Mouse (Mus musculus): ENCODE results near the gene Kcnq1.

DNA sequence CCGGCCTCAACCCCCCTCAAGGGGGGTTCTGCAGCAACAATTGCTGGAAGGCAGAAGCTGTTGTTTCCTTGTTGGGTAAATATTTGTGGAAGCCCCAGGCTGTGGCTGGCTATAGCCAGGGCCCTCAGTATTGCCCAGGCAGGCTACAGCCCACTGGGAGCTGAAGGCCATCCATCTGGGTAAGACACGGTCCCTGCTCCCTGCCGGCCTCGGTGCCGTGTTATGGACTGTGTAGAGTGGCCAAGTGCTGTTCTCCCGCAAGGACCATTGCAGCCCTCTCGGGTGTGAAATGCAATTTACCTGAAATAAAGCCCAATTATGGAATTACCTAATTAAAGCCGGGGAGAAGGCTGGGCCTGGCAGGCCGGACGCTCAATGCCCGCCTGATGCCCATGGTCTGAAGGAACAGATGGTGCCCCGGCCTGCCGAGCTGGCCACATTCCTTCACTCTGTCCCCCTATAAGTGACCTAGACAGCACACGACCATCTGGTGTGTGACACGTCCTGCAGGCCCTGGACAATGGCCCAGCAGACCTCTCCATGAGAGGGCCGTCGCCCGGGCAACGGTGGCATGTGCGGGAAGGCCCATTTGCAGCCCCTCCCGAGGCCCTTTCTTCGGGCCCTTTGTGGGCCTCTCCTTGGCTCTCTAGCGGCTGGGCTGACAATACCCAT lies 322.1 kb downstream of the Kcnq1 start:
- no peak for TF ChIP-seq CTCF (IDR thresholded peaks at IDR 0.05; ENCODE audit: extremely low read depth, insufficient read length, insufficient replicate concordance, low read depth, low read length)
- no peak for TF ChIP-seq POLR2A (IDR thresholded peaks at IDR 0.05; ENCODE audit: low read depth, low read length)
